Mouse (Mus musculus) megakaryocyte, embryonic 14.5 days (primary cell): ENCODE measurements around the gene Gm10719.
"Not testable (repeated sequence)": the region's sequence is repeated elsewhere in the genome, so short reads cannot be mapped to it uniquely, and the experiment has no call there.

Experiments
- FLI1 ChIP-seq: IDR thresholded peaks from 2 replicates; pipeline ENCODE4 v1.6.1; 2012; ENCODE audit warnings: low read length, inconsistent platforms, mixed read lengths
- GATA1 ChIP-seq: IDR thresholded peaks from 3 replicates; pipeline ENCODE4 v1.6.1; 2012; ENCODE audit warnings: mixed read lengths, low read length, inconsistent platforms, borderline replicate concordance

DNA sequence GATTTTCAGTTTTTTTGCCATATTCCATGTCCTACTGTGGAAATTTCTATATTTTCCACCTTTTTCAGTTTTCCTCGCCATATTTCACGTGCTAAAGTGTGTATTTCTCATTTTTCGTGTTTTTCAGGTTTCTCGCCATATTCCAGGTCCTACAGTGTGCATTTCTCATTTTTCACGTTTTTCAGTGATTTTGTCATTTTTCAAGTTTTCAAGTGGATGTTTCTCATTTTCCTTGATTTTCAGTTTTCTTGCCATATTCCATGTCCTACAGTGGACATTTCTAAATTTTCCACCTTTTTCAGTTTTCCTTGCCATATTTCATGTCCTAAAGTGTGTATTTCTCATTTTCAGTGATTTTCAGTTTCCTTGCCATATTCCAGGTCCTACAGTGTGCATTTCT is 8.9 kb downstream of the Gm10719 start:
- not testable (repeated sequence) for TF ChIP-seq GATA1, FLI1
